Mouse (Mus musculus): ENCODE measurements around the gene Tex2. TPM values are rescaled to one million over a fixed set of nuclear protein-coding genes. Genes with fewer than 3 reads are reported as not detected.
A peak's percentile ranks its signal among the peaks of the same experiment; 100 is the strongest.

Gene Tex2
- polyA plus RNA-seq, 1 experiment from 2014 or later, result 29.5 TPM

GRCm38 (mm10) chr11:106544133-106544532 is 69.1 kb downstream of the Tex2 start:
- WGBS, result 76% methylated on average over 11 of the region's 11 CpGs
- no peaks in the 10 kb centered on the region for H3K27me3 ChIP-seq (replicated peaks; ENCODE audit: control insufficient read depth, insufficient read depth, low read length)
- no peak overlapping the region for H3K9ac ChIP-seq (ENCODE audit: low read depth, low read length)
- no peaks in the 10 kb centered on the region for H3K4me1 ChIP-seq (ENCODE audit: control insufficient read depth, insufficient read depth, low read depth, low read length)
- no peak overlapping the region for H3K4me2 ChIP-seq (ENCODE audit: low read length)
- H3K36me3 ChIP-seq (ENCODE audit: control insufficient read depth, insufficient read depth, low read length), result peaks cover 14% of the 10 kb centered on the region; the same call in 1 of the 2 replicates
- no peak overlapping the region for H3K27ac ChIP-seq (ENCODE audit: low read depth, low read length)
- no peaks in the 10 kb centered on the region for H3K9me3 ChIP-seq (ENCODE audit: control insufficient read depth, low read length)
- no peak overlapping the region for H3K4me3 ChIP-seq (ENCODE audit: low read length)
- ATAC-seq, result no peak

- H3K4me1 ChIP-seq (ENCODE audit: control insufficient read depth, insufficient read depth, low read depth, low read length), result no peaks in the 10 kb centered on the region
- no peaks in the 10 kb centered on the region for H3K9me3 ChIP-seq (ENCODE audit: control insufficient read depth, low read length)
- no peak overlapping the region for H3K9ac ChIP-seq (ENCODE audit: low read depth, low read length)
- WGBS, result 94% methylated on average over 13 of the region's 13 CpGs
- H3K4me2 ChIP-seq (ENCODE audit: low read length), result no peak overlapping the region
- no peak overlapping the region for H3K27ac ChIP-seq (ENCODE audit: low read depth, low read length)
- no peak overlapping the region for H3K4me3 ChIP-seq (ENCODE audit: low read length)
- no peak for ATAC-seq
- peaks cover 11% of the 10 kb centered on the region; the same call in 1 of the 2 replicates for H3K36me3 ChIP-seq (ENCODE audit: control insufficient read depth, insufficient read depth, low read length)
- no peaks in the 10 kb centered on the region for H3K27me3 ChIP-seq (replicated peaks; ENCODE audit: control insufficient read depth, insufficient read depth, low read length)
Observed at GRCm38 (mm10) chr11:106543006-106543405, 70.2 kb downstream of the Tex2 start.

GRCm38 (mm10) chr11:106542385-106542784 is 70.8 kb downstream of the Tex2 start:
- no peak for ATAC-seq
- H3K9ac ChIP-seq (ENCODE audit: low read depth, low read length), result no peak overlapping the region
- H3K36me3 ChIP-seq (ENCODE audit: control insufficient read depth, insufficient read depth, low read length), result peaks cover 11% of the 10 kb centered on the region; the same call in 1 of the 2 replicates
- no peak overlapping the region for H3K27ac ChIP-seq (ENCODE audit: low read depth, low read length)
- no peaks in the 10 kb centered on the region for H3K4me1 ChIP-seq (ENCODE audit: control insufficient read depth, insufficient read depth, low read depth, low read length)
- H3K4me3 ChIP-seq (ENCODE audit: low read length), result no peak overlapping the region
- H3K4me2 ChIP-seq (ENCODE audit: low read length), result no peak overlapping the region
- H3K27me3 ChIP-seq (replicated peaks; ENCODE audit: control insufficient read depth, insufficient read depth, low read length), result no peaks in the 10 kb centered on the region
- no peaks in the 10 kb centered on the region for H3K9me3 ChIP-seq (ENCODE audit: control insufficient read depth, low read length)

GRCm38 (mm10) chr11:106540506-106541268 is 72.5 kb downstream of the Tex2 start:
- no peaks in the 10 kb centered on the region for H3K4me1 ChIP-seq (ENCODE audit: control insufficient read depth, insufficient read depth, low read depth, low read length)
- no peaks in the 10 kb centered on the region for H3K27me3 ChIP-seq (replicated peaks; ENCODE audit: control insufficient read depth, insufficient read depth, low read length)
- no peak overlapping the region for H3K4me3 ChIP-seq (ENCODE audit: low read length)
- no peaks in the 10 kb centered on the region for H3K9me3 ChIP-seq (ENCODE audit: control insufficient read depth, low read length)
- H3K4me2 ChIP-seq (ENCODE audit: low read length), result no peak overlapping the region
- WGBS, result 76% methylated on average over 13 of the region's 13 CpGs
- H3K9ac ChIP-seq (ENCODE audit: low read depth, low read length), result no peak overlapping the region
- no peak overlapping the region for H3K27ac ChIP-seq (ENCODE audit: low read depth, low read length)
- H3K36me3 ChIP-seq (ENCODE audit: control insufficient read depth, insufficient read depth, low read length), result peaks cover 8% of the 10 kb centered on the region; the same call in 1 of the 2 replicates
- no peak for ATAC-seq

GRCm38 (mm10) chr11:106536253-106536912 is 76.8 kb downstream of the Tex2 start:
- H3K36me3 ChIP-seq (ENCODE audit: control insufficient read depth, insufficient read depth, low read length), result peaks cover 4% of the 10 kb centered on the region; the same call in 1 of the 2 replicates
- H3K27ac ChIP-seq (ENCODE audit: low read depth, low read length), result peak overlapping the region; percentile 30; the same call in 1 of the 2 replicates
- no peaks in the 10 kb centered on the region for H3K9me3 ChIP-seq (ENCODE audit: control insufficient read depth, low read length)
- no peaks in the 10 kb centered on the region for H3K4me1 ChIP-seq (ENCODE audit: control insufficient read depth, insufficient read depth, low read depth, low read length)
- H3K4me3 ChIP-seq (ENCODE audit: low read length), result no peak overlapping the region
- ATAC-seq, result no peak
- no peak overlapping the region for H3K9ac ChIP-seq (ENCODE audit: low read depth, low read length)
- WGBS, result 54% methylated on average over 11 of the region's 11 CpGs
- H3K4me2 ChIP-seq (ENCODE audit: low read length), result no peak overlapping the region
- H3K27me3 ChIP-seq (replicated peaks; ENCODE audit: control insufficient read depth, insufficient read depth, low read length), result no peaks in the 10 kb centered on the region

- no peaks in the 10 kb centered on the region for H3K4me1 ChIP-seq (ENCODE audit: control insufficient read depth, insufficient read depth, low read depth, low read length)
- no peak overlapping the region for H3K9ac ChIP-seq (ENCODE audit: low read depth, low read length)
- 85% methylated on average over 9 of the region's 9 CpGs for WGBS
- 0 out of 2 replicates have a peak overlapping the region, but pooled peaks have one; percentile 19 for H3K27ac ChIP-seq (ENCODE audit: low read depth, low read length)
- peaks cover 6% of the 10 kb centered on the region; the same call in 1 of the 2 replicates for H3K36me3 ChIP-seq (ENCODE audit: control insufficient read depth, insufficient read depth, low read length)
- H3K27me3 ChIP-seq (replicated peaks; ENCODE audit: control insufficient read depth, insufficient read depth, low read length), result no peaks in the 10 kb centered on the region
- no peaks in the 10 kb centered on the region for H3K9me3 ChIP-seq (ENCODE audit: control insufficient read depth, low read length)
- ATAC-seq, result no peak
- no peak overlapping the region for H3K4me2 ChIP-seq (ENCODE audit: low read length)
- no peak overlapping the region for H3K4me3 ChIP-seq (ENCODE audit: low read length)
Observed at GRCm38 (mm10) chr11:106535660-106536252, 77.5 kb downstream of the Tex2 start.

GRCm38 (mm10) chr11:106532248-106532790 is 80.9 kb downstream of the Tex2 start:
- Histone ChIP-seq H3K4me2 (ENCODE audit: low read length) (no peak overlapping the region), H3K27ac (ENCODE audit: low read depth, low read length) (no peak overlapping the region), H3K4me1 (ENCODE audit: control insufficient read depth, insufficient read depth, low read depth, low read length) (peaks cover 3% of the 10 kb centered on the region; the same call in 1 of the 2 replicates), H3K36me3 (ENCODE audit: control insufficient read depth, insufficient read depth, low read length) (peaks cover 8% of the 10 kb centered on the region; the same call in 1 of the 2 replicates), H3K9me3 (ENCODE audit: control insufficient read depth, low read length) (no peaks in the 10 kb centered on the region), H3K27me3 (replicated peaks; ENCODE audit: control insufficient read depth, insufficient read depth, low read length) (no peaks in the 10 kb centered on the region), H3K9ac (ENCODE audit: low read depth, low read length) (no peak overlapping the region), H3K4me3 (ENCODE audit: low read length) (no peak overlapping the region)
- 61% methylated on average over 9 of the region's 9 CpGs for whole genome bisulfite sequencing
- ATAC-seq, result no peak

- Histone ChIP-seq H3K9ac (ENCODE audit: low read depth, low read length) (no peak overlapping the region), H3K36me3 (ENCODE audit: control insufficient read depth, insufficient read depth, low read length) (peaks cover 8% of the 10 kb centered on the region; the same call in 1 of the 2 replicates), H3K4me3 (ENCODE audit: low read length) (no peak overlapping the region), H3K4me1 (ENCODE audit: control insufficient read depth, insufficient read depth, low read depth, low read length) (peaks cover 3% of the 10 kb centered on the region; the same call in 1 of the 2 replicates), H3K4me2 (ENCODE audit: low read length) (no peak overlapping the region), H3K27ac (ENCODE audit: low read depth, low read length) (peak overlapping the region; percentile 12; the same call in 1 of the 2 replicates), H3K27me3 (replicated peaks; ENCODE audit: control insufficient read depth, insufficient read depth, low read length) (no peaks in the 10 kb centered on the region), H3K9me3 (ENCODE audit: control insufficient read depth, low read length) (no peaks in the 10 kb centered on the region)
- 76% methylated on average over 5 of the region's 5 CpGs for WGBS
- ATAC-seq, result no peak
Observed at GRCm38 (mm10) chr11:106529786-106530185, 83.4 kb downstream of the Tex2 start.
